Mouse (Mus musculus): ENCODE measurements at regions not wholly inside any gene's neighbourhood (a gene's known extent, or its start where the extent isn't known, plus 50 kb on each side); places are given as distances from the start of the nearest gene placed in this dataset.
A peak's percentile ranks its signal among the peaks of the same experiment; 100 is the strongest.
"Not testable (repeated sequence)": the region's sequence is repeated elsewhere in the genome, so short reads cannot be mapped to it uniquely, and the experiment has no call there.

DNA sequence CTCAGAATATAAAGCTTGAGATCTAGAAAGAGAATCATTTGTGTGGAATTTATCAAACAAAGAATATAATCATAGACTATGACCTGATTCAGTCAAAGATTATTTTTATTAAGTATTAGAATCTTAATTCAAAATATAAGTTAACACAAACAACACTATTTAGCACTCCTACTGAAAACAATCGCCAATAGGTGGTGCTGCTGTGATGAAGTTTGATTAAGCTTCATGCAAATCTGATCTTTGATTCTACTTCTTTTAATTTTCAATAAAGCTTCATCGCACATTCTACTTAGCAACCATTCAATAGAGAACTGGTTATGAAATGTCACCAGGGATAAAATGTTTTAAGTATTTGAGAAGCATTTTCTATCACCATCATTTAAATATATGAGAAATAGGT is 1509.9 kb upstream of the Pcdh7 start:
- peak; percentile 8 for DNase-seq
- intact Hi-C loops (cut with DNase I): loop anchor here (5.0 kb wide), 1 partner anchor 1509 kb away; the partner anchor contains the start of gene Pcdh7

- no peak for DNase-seq
- intact Hi-C loops (cut with DNase I): no loop called here
These were observed 1501.9 kb upstream of the Pcdh7 start for GRCm38 (mm10) chr5:56215842-56216241.

DNA sequence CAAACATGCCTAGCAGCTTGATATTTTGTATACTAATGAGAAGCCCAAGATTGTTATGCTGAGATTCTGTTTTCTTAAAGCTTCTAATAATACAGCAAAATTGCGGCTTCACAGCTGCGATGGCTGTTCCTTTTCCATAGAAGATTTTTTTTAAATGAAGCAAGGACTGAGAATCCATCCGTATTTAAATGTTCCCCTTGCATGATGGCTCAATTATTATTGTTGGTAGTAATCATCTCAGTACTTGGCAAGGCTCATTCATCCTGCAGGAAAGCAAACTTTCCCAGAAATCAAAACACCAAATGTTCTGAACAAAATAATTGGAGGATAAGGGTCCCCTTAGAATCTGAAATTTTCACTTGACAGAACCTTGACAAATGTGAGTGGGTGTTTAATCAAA is 1451.6 kb upstream of the Pcdh7 start:
- no peak for DNase-seq
- intact Hi-C loops (cut with DNase I): no loop called here

GRCm38 (mm10) chr5:56291666-56292065 is 1426.1 kb upstream of the Pcdh7 start:
- DNase-seq; intact Hi-C loops (cut with DNase I): not testable (repeated sequence)

All from left cerebral cortex, postnatal 4 days (tissue).